Mouse (Mus musculus) Muller cell, postnatal 12 days (primary cell): ENCODE measurements at regions not wholly inside any gene's neighbourhood (a gene's known extent, or its start where the extent isn't known, plus 50 kb on each side); places are given as distances from the start of the nearest gene placed in this dataset.

Source experiments
- DNase-seq: peaks from one replicate; pipeline ENCODE4 v3.0.0-alpha.2; 2015; ENCODE audit errors: inconsistent ontology term

GRCm38 (mm10) chr14:46530452-46530851, 140.0 kb upstream of the Bmp4 start:
- DNase-seq, result no peak

GRCm38 (mm10) chr14:46529086-46529715, 138.7 kb upstream of the Bmp4 start:
- DNase-seq, result peak; percentile 54

GRCm38 (mm10) chr14:46517258-46517657, 126.8 kb upstream of the Bmp4 start:
- peak; percentile 88 for DNase-seq

- DNase-seq, result peak; percentile 40
Measured at GRCm38 (mm10) chr14:46516285-46516684, 125.8 kb upstream of the Bmp4 start.

DNA sequence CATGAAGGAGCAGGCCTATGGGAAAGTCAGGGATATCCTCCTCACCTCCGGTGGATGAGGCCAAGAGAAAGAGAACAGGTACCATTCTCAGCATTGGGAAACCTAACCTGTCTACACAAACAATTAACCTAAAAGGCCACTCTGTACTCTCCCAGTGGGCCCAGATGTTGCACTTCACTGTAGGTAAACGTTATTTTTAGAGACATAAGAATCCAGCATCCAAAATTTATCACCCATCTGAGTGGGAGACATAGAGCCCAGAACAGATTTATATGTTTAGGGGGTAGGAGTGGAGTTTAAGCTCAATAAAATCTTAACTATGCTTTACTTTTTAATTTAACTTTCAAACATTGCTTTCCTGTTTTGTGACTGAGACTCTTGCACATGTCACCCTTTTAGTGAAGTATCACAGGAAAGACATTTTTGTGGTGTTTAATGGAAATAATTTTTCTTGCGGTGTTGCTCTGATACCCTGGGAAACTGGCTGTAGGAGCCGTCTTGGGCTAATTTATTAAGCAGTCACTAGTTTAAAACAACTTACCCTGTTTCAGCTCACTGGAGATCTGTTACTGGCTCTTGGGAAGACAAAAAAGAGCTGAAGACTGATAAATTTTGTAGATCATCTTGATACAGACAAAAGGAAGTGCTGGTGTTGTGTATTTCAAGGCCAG, 123.9 kb upstream of the Bmp4 start:
- no peak for DNase-seq

DNA sequence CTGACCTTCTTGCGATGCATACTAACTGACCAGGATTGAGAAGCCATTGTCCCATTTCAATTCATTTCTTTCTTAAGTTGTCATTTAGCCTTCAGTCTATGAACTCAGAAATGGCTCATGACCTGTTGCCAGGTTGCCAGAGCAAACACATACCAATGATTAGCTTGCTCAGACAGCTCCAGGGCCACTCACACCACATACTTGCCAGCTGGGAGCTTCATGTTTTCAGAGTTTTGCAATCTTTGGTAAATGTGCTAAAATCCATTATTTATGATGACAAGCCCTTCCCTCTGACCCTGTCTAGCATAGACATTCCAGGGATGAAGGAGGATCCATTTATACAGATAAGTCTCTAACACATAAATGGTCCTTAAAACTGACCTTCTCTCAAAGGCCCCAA, 121.6 kb upstream of the Bmp4 start:
- peak; percentile 51 for DNase-seq

- no peak for DNase-seq
Measured at GRCm38 (mm10) chr14:46508871-46509270, 118.4 kb upstream of the Bmp4 start.

DNA sequence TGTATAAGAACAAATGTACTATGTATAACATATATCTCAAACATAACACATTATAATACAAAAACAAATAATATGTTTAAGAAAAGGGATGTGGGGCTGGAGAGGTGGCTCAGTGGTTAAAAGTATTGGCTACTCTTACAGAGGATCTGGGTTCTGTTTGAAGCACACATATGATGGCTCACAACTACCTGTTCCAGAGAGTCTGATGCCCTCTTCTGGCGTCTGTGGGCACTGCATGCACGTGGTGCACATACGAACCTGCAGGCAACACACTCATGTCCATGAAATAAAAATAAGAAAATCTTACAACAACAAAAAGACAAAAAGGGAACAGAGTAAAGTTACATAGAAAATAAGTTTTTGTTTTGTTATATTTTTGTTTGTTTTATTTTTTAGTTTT, 114.8 kb upstream of the Bmp4 start:
- no peak for DNase-seq

DNA sequence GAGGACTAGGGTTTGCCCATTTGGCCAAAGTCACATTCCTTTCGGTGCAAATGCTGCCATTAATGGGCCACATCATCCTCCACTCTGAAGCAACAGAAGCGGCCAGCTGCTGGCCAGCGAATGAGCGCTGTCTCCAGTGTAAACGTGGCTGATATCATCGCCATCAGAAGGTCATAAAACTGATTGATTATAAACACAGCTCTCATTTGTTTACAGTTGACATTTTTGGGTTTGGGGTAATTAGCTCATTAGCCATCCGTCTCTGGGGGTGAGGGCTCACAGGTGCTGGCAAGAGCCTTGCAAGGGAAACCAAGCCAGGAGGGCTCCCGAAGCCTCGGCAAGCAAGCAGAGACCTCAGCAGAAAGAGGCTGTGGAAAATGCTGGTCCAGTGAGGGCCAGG, 101.1 kb upstream of the Bmp4 start:
- no peak for DNase-seq

- DNase-seq, result no peak
Measured at GRCm38 (mm10) chr14:46491182-46491581, 100.7 kb upstream of the Bmp4 start.

- no peak for DNase-seq
Measured at GRCm38 (mm10) chr14:46487551-46487950, 97.1 kb upstream of the Bmp4 start.

- no peak for DNase-seq
Measured at GRCm38 (mm10) chr14:46480396-46480795, 89.9 kb upstream of the Bmp4 start.

- no peak for DNase-seq
Measured at GRCm38 (mm10) chr14:46475945-46476344, 85.5 kb upstream of the Bmp4 start.

- no peak for DNase-seq
Measured at GRCm38 (mm10) chr14:46462967-46463366, 72.5 kb upstream of the Bmp4 start.

- DNase-seq, result no peak
Measured at GRCm38 (mm10) chr14:46461960-46462359, 71.5 kb upstream of the Bmp4 start.

- no peak for DNase-seq
Measured at GRCm38 (mm10) chr14:46454500-46454899, 64.0 kb upstream of the Bmp4 start.

- no peak for DNase-seq
Measured at GRCm38 (mm10) chr14:46441696-46442095, 51.2 kb upstream of the Bmp4 start.
